Comparison of ENCODE assay signal across 8 mouse cellular contexts in the genomic region with DNA sequence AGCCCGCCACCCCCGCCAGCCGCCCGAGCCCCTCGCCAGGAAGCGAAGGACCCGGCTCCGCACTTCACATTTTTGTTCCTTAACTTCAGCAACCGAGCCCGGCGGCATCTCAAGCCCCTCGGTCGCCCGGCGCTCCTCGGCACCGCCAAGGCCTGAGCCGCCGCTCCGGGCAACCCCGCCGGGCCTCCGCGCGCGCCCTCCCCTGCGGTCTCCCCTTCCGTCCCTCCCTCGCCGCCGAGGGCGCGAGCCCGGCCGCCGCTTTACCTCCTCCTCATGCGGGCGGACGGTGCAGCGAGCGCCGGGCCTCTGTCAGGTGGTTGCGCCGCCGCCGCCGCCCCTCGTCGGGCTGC. TPM values are rescaled to one million over a fixed set of nuclear protein-coding genes. Genes with fewer than 3 reads are reported as not detected.
DNase-seq lines count a peak whose midpoint lies in the region; ATAC-seq and TF ChIP-seq lines count a peak whose summit lies in the region.

No protein-coding gene starts in this region.

- H3K27me3 ChIP-seq in heart, embryonic 13.5 days (replicated peaks) = no peaks in the 10 kb centered on the region
- no peaks in the 10 kb centered on the region for H3K27me3 ChIP-seq in liver, embryonic 12.5 days (replicated peaks)

- H3K4me3 ChIP-seq in heart, embryonic 13.5 days = peak overlapping the region; percentile 90
- peak overlapping the region; percentile 98 for H3K4me3 ChIP-seq in liver, embryonic 12.5 days
- H3K4me3 ChIP-seq in olfactory bulb, adult 2 months (ENCODE audit: insufficient read depth, low read depth, low read length) = peak overlapping the region; percentile 85

- H3K27ac ChIP-seq in heart, embryonic 13.5 days (replicated peaks) = peak overlapping the region; percentile 98
- H3K27ac ChIP-seq in liver, embryonic 12.5 days = peak overlapping the region; percentile 98
- peak overlapping the region; percentile 59; the same call in 1 of the 2 replicates for H3K27ac ChIP-seq in olfactory bulb, adult 2 months (ENCODE audit: insufficient read depth, low read depth, low read length)

- peak overlapping the region; percentile 84 for H3K4me2 ChIP-seq in heart, embryonic 13.5 days
- peak overlapping the region; percentile 87 for H3K4me2 ChIP-seq in liver, embryonic 12.5 days

- ATAC-seq in heart, embryonic 13.5 days (ENCODE audit: extremely low read depth, insufficient number of reproducible peaks, low FRiP score, low TSS enrichment) = no peak; the same call in 1 of the 2 replicates
- peak; percentile 53 for ATAC-seq in liver, embryonic 12.5 days

- WGBS in heart, embryonic 13.5 days = under 1% methylated on average over 43 of the region's 49 CpGs
- WGBS in liver, embryonic 12.5 days (ENCODE audit: insufficient replicate concordance) = 0% methylated on average over 31 of the region's 49 CpGs
- WGBS in olfactory bulb, adult 2 months = under 1% methylated on average over 49 of the region's 49 CpGs

- H3K36me3 ChIP-seq in heart, embryonic 13.5 days = peaks cover 27% of the 10 kb centered on the region
- H3K36me3 ChIP-seq in liver, embryonic 12.5 days = peaks cover 34% of the 10 kb centered on the region

- H3K9ac ChIP-seq in heart, embryonic 13.5 days = peak overlapping the region; percentile 99
- peak overlapping the region; percentile 99 for H3K9ac ChIP-seq in liver, embryonic 12.5 days

- H3K4me1 ChIP-seq in heart, embryonic 13.5 days = peaks cover 27% of the 10 kb centered on the region
- H3K4me1 ChIP-seq in liver, embryonic 12.5 days = peaks cover 38% of the 10 kb centered on the region
- 0 out of 2 replicates have a peak, but pooled peaks cover 5% of the 10 kb centered on the region for H3K4me1 ChIP-seq in olfactory bulb, adult 2 months (ENCODE audit: control insufficient read depth, insufficient read depth, low read length)

- no peaks in the 10 kb centered on the region for H3K9me3 ChIP-seq in heart, embryonic 13.5 days
- H3K9me3 ChIP-seq in liver, embryonic 12.5 days (replicated peaks) = no peaks in the 10 kb centered on the region

- no peak for TF ChIP-seq POLR2A in olfactory bulb, adult 2 months (IDR thresholded peaks at IDR 0.05; ENCODE audit: insufficient read depth, low read depth, low read length)

- TF ChIP-seq CTCF in olfactory bulb, adult 2 months (IDR thresholded peaks at IDR 0.05; ENCODE audit: insufficient read depth, low read depth, low read length) = no peak

- DNase-seq in adrenal gland, postnatal 4 days (ENCODE audit: low spot score in 2 of 2) = peak; percentile 17 to 52
- no peak for DNase-seq in adrenal gland, postnatal 14 days
- peak; percentile 57 to 74 for DNase-seq in spleen, adult 18-20 months
- DNase-seq in spleen, adult 12 weeks (ENCODE audit: low spot score) = no peak
- DNase-seq in cerebellum, adult 9-10 months = no peak

RNA-seq across cellular contexts. Expression of gene Pds5a, which starts 0.6 kb away (rescaled TPM):
- total RNA-seq in adrenal gland, postnatal 4 days (2021) = 100 to 1,000 TPM; 120 to 134 TPM
- total RNA-seq in adrenal gland, postnatal 14 days (2021) = 92.5 and 94.8 TPM in 2 replicates
- 32.5 and 33.5 TPM in 2 replicates for polyA plus RNA-seq in heart, embryonic 13.5 days (2015; fragmentation: Nextera tagmentation; extraction: Ambion mirVana)
- polyA plus RNA-seq in liver, embryonic 12.5 days (2016; fragmentation: Nextera tagmentation; extraction: Ambion mirVana) = 52.6 and 59.4 TPM in 2 replicates
- 468 TPM in 1 of 2 replicates, not detected in the other for polyA plus RNA-seq in olfactory bulb, adult 2 months (2012; ENCODE audit: insufficient read depth, insufficient read length, low replicate concordance, missing spikeins)

Comparison
In these comparisons a context has a peak if more than half of its experiments do, and no peak if none do; other contexts are left out.
1. DNase-seq: peak in adrenal gland, postnatal 4 days (2 of 2) and spleen, adult 18-20 months (2 of 2); none in adrenal gland, postnatal 14 days (single experiment), spleen, adult 12 weeks (single experiment) and cerebellum, adult 9-10 months (single experiment).
2. Peak in every context shown above with its lines, with median percentiles within 50 percentile points of each other: H3K27ac ChIP-seq and H3K4me3 ChIP-seq.